Mouse (Mus musculus): ENCODE data around the gene Arsa. TPM values are rescaled to one million over a fixed set of nuclear protein-coding genes. Genes with fewer than 3 reads are reported as not detected.

The Arsa gene
- total RNA-seq, 2 experiments from 2014 or later, result 29.1 to 31.5 TPM

Other genes starting within 250 kb of the Arsa start
- gene Sbf1, start 162.1 kb downstream of the Arsa start, total RNA-seq (2021), result 100 to 1,000 TPM; 248 to 274 TPM
- gene Adm2, start 154.7 kb downstream of the Arsa start, total RNA-seq (2021), result not detected
- not detected for gene Miox, start 143.0 kb downstream of the Arsa start, total RNA-seq (2021)
- gene Lmf2, start 121.8 kb downstream of the Arsa start, total RNA-seq (2021), result 10 to 100 TPM; 22.8 to 24.2 TPM
- 10 to 100 TPM; 75.5 to 79.0 TPM for gene Ncaph2, start 121.7 kb downstream of the Arsa start, total RNA-seq (2021)
- 10 to 100 TPM; 28.9 to 29.9 TPM for gene Sco2, start 103.6 kb downstream of the Arsa start, total RNA-seq (2021)
- gene Tymp, start 100.4 kb downstream of the Arsa start, total RNA-seq (2021), result 1 to 10 TPM; 1.3 to 1.6 TPM
- 1 to 10 TPM; 2.7 to 5.3 TPM for gene Odf3b, start 98.1 kb downstream of the Arsa start, total RNA-seq (2021)
- under 1 TPM in 1 of 2 experiments, not detected in 1; 0.14 TPM for gene Klhdc7b, start 92.5 kb downstream of the Arsa start, total RNA-seq (2021)
- not detected for gene Syce3, start 66.9 kb downstream of the Arsa start, total RNA-seq (2021)
- 1 to 10 TPM; 2.1 to 3.1 TPM for gene Cpt1b, start 51.6 kb downstream of the Arsa start, total RNA-seq (2021)
- 1 to 10 TPM; 2.7 to 2.9 TPM for gene C730034F03Rik, start 47.8 kb downstream of the Arsa start, total RNA-seq (2021)
- gene Gm44502, start 47.7 kb downstream of the Arsa start, total RNA-seq (2021), result not detected
- 10 to 100 TPM; 44.3 to 50.0 TPM for gene Chkb, start 47.5 kb downstream of the Arsa start, total RNA-seq (2021)
- gene Mapk8ip2, start 23.5 kb downstream of the Arsa start, total RNA-seq (2021), result 100 to 1,000 TPM; 195 to 198 TPM
- gene Shank3, start 22.2 kb upstream of the Arsa start, total RNA-seq (2021), result 100 to 1,000 TPM; 271 to 274 TPM
- gene Acr, start 90.9 kb upstream of the Arsa start, total RNA-seq (2021), result 1 to 10 TPM in 1 of 2 experiments, under 1 TPM in 1; 0.65 to 2.4 TPM
- gene Rabl2, start 114.5 kb upstream of the Arsa start, total RNA-seq (2021), result 10 to 100 TPM; 30.8 to 32.7 TPM

Measured in layer of hippocampus, postnatal 14 days (tissue).